Mouse (Mus musculus): ENCODE measurements at regions not wholly inside any gene's neighbourhood (a gene's known extent, or its start where the extent isn't known, plus 50 kb on each side); places are given as distances from the start of the nearest gene placed in this dataset.

DNA sequence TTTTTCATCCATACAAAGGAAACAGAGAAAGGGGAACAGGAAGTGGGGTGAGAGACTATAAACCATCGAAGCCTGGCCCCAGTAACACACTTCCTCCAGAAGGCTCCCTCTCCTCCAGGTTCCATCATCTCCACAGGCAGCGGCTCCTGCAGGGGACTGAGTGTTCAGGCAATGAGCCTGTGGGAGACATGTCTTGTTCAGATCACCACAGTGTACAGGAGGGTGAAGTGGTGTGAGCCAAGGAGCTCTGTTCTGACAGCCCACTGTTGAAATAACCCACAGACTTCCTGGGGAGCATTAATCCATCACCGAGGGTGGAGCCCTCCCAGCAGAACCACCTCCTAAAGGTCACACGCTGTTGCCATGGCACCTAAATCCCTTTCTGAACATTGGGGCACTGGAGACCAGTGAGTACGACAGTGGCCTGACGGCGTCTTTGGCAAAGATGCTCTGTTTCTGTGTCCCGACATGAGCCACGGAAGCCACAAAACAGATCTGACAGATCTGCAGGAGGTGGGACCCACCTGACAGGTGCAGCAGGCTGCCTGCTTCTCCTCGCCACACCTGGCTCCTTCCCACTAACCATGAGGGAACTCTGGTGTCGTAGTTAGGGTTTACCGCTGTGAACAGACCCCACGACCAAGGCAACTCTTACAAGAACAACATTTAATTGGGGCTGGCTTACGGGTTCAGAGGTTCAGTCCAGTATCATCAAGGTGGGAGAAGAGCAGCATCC, 60.9 kb downstream of the Psmg1 start:
- Histone ChIP-seq H3K9ac (ENCODE audit: low read depth, low read length) (no peak overlapping the region), H3K4me2 (ENCODE audit: low read length) (no peak overlapping the region), H3K27ac (ENCODE audit: low read depth, low read length) (no peak overlapping the region), H3K9me3 (ENCODE audit: control insufficient read depth, low read length) (no peaks in the 10 kb centered on the region), H3K4me1 (ENCODE audit: control insufficient read depth, insufficient read depth, low read depth, low read length) (no peaks in the 10 kb centered on the region), H3K36me3 (ENCODE audit: control insufficient read depth, insufficient read depth, low read length) (no peaks in the 10 kb centered on the region), H3K4me3 (ENCODE audit: low read length) (no peak overlapping the region), H3K27me3 (replicated peaks; ENCODE audit: control insufficient read depth, insufficient read depth, low read length) (no peaks in the 10 kb centered on the region)
- 72% methylated on average over 14 of the region's 14 CpGs for WGBS
- no peak for ATAC-seq

DNA sequence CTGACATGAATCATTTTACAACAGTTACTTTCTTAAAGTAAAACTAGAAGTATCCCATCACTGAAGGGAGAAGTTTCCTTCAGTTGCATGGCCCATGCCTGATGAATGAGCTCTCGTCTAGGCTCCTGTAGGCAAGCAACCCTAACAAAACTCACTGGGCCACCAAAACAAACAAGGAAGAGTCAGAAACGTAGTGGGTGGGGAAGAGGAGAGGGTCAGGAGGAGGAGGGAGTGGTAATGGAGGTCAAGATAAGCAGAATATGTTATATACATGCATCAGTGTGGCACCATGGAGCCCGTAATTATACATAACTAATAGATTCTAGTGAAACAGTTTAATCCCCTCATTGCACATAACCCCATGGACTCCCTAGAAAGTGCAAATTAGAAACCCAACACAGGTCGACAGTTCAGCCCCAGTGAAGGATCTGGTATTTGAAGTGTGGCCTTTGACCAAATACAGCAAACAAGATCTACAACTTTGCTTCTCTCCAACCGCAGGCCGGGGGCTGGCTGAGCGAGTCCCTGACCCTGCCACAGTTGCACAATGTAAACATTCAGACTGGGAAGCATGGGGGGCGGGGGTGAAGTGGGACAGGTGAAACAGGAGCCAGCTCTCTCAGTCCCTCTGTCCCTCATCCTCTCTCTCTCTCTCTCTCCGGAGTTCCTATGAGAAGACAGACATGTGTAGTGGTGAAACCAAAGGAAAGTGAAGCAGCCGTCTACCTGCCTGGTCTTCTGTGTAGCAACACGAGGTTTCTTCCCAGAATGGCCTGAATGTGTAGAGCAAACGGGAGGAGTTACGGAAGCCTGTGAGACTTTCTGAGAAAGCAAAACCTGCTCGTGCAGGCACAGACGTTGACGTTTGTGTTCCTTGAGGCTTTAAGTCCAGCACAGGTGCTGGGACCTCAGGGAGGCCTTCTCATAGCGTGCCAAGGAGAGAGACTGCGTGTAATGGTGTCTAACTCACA, 62.2 kb downstream of the Psmg1 start:
- WGBS = 77% methylated on average over 18 of the region's 18 CpGs

DNA sequence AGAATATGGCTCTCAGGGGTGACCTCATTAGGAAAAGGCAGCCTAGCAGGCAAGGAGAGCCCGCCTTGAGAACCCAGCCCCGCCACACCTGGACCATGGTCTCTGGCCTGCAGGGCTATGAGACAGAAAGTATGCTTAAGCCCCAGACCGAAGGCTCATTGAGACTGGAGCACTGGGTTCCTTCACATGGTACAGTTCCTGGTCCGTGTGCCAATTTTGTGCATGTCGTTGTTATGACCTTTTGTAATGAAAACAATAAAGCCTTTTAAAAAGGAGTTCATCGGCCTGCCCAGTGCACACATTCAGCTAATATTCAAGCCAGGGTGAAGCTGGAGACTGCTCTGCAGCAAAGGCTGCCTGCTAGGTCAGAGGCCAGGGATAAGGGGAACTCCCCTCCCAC, 64.2 kb downstream of the Psmg1 start:
- Histone ChIP-seq H3K4me3 (ENCODE audit: low read length) (no peak overlapping the region), H3K9me3 (ENCODE audit: control insufficient read depth, low read length) (no peaks in the 10 kb centered on the region), H3K36me3 (ENCODE audit: control insufficient read depth, insufficient read depth, low read length) (no peaks in the 10 kb centered on the region), H3K9ac (ENCODE audit: low read depth, low read length) (no peak overlapping the region), H3K27me3 (replicated peaks; ENCODE audit: control insufficient read depth, insufficient read depth, low read length) (no peaks in the 10 kb centered on the region), H3K27ac (ENCODE audit: low read depth, low read length) (no peak overlapping the region), H3K4me2 (ENCODE audit: low read length) (no peak overlapping the region), H3K4me1 (ENCODE audit: control insufficient read depth, insufficient read depth, low read depth, low read length) (no peaks in the 10 kb centered on the region)
- WGBS = 79% methylated on average over 6 of the region's 6 CpGs
- ATAC-seq = no peak

More for the DNA sequence above, 62.2 kb downstream of the Psmg1 start:
- H3K27ac ChIP-seq (ENCODE audit: low read depth, low read length) = no peak overlapping the region
- H3K9ac ChIP-seq (ENCODE audit: low read depth, low read length) = no peak overlapping the region
- H3K36me3 ChIP-seq (ENCODE audit: control insufficient read depth, insufficient read depth, low read length) = no peaks in the 10 kb centered on the region
- no peaks in the 10 kb centered on the region for H3K4me1 ChIP-seq (ENCODE audit: control insufficient read depth, insufficient read depth, low read depth, low read length)
- H3K4me3 ChIP-seq (ENCODE audit: low read length) = no peak overlapping the region
- no peak for ATAC-seq
- H3K9me3 ChIP-seq (ENCODE audit: control insufficient read depth, low read length) = no peaks in the 10 kb centered on the region
- no peak overlapping the region for H3K4me2 ChIP-seq (ENCODE audit: low read length)
- no peaks in the 10 kb centered on the region for H3K27me3 ChIP-seq (replicated peaks; ENCODE audit: control insufficient read depth, insufficient read depth, low read length)

DNA sequence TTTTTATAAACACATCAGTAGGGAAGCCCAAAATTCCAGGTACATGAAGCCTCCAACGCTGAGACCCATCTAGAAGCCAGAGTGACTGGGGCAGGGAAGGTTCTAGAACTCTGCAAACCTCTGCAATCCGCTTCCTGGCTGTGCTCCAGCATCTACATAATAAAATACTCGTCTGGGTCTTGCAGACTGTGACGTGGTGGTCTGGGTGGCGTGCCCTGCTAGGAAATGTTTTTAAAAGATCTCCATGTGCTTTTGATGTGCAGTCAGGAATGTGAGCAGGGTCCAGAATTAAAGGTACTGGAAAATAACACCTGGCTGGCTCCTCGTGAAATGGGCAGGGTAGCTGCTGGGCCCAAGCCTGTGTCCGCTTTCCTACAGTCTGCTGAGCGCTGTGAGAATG, 66.0 kb downstream of the Psmg1 start:
- H3K4me1 ChIP-seq (ENCODE audit: control insufficient read depth, insufficient read depth, low read depth, low read length) = no peaks in the 10 kb centered on the region
- H3K9me3 ChIP-seq (ENCODE audit: control insufficient read depth, low read length) = no peaks in the 10 kb centered on the region
- no peak overlapping the region for H3K4me3 ChIP-seq (ENCODE audit: low read length)
- H3K27me3 ChIP-seq (replicated peaks; ENCODE audit: control insufficient read depth, insufficient read depth, low read length) = no peaks in the 10 kb centered on the region
- H3K9ac ChIP-seq (ENCODE audit: low read depth, low read length) = no peak overlapping the region
- ATAC-seq = no peak
- H3K27ac ChIP-seq (ENCODE audit: low read depth, low read length) = no peak overlapping the region
- WGBS = 73% methylated on average over 8 of the region's 8 CpGs
- no peak overlapping the region for H3K4me2 ChIP-seq (ENCODE audit: low read length)
- no peaks in the 10 kb centered on the region for H3K36me3 ChIP-seq (ENCODE audit: control insufficient read depth, insufficient read depth, low read length)

DNA sequence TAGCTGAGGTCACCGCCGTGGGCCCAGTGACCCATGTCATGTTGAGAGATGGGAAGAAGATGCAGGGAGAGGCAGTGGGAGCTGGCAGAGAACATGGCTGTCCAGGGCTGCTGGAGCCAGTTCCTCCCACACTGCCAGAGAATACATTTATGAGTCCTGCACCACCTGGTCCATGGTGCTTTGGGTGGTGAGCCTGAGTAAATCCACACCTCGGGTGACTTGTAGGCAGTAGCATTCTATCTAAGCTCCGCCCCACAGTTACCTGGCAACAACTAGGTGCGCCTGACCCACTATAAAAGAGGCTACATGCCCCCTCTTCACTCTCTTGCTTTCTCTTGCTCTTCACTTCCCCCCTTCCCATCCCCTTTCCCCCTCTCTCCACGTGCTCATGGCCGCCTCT, 66.8 kb downstream of the Psmg1 start:
- H3K9ac ChIP-seq (ENCODE audit: low read depth, low read length) = no peak overlapping the region
- no peaks in the 10 kb centered on the region for H3K9me3 ChIP-seq (ENCODE audit: control insufficient read depth, low read length)
- no peaks in the 10 kb centered on the region for H3K36me3 ChIP-seq (ENCODE audit: control insufficient read depth, insufficient read depth, low read length)
- no peak overlapping the region for H3K27ac ChIP-seq (ENCODE audit: low read depth, low read length)
- 84% methylated on average over 7 of the region's 7 CpGs for WGBS
- no peak for ATAC-seq
- H3K4me1 ChIP-seq (ENCODE audit: control insufficient read depth, insufficient read depth, low read depth, low read length) = no peaks in the 10 kb centered on the region
- no peak overlapping the region for H3K4me3 ChIP-seq (ENCODE audit: low read length)
- H3K4me2 ChIP-seq (ENCODE audit: low read length) = no peak overlapping the region
- no peaks in the 10 kb centered on the region for H3K27me3 ChIP-seq (replicated peaks; ENCODE audit: control insufficient read depth, insufficient read depth, low read length)

DNA sequence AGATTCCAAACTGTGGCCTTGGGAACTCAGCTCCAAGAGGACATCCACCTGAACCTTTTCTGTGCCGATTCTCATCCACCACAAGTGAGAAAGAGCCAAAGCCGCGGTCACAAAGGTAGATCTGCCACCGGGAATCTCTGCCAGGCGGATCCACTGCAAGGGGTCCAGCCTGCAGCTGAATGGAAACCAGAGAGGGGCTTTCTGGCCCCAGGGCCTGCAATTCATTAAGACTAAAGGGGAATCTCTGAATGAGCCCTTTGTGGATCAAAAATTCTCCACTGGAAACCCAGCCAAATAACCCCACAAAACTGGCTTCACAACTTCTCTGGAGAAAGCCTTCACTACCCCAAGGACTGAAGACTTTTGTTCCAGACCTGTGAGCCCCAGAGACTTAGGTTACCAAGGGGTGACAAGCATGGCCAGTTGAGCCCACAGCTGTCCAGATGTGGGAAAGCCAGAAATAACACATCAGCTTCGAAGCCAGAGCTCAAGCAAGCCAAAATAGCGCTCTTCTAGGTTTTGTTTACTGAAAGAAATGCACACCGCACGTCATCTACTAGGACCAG, 68.3 kb downstream of the Psmg1 start:
- no peaks in the 10 kb centered on the region for H3K36me3 ChIP-seq (ENCODE audit: control insufficient read depth, insufficient read depth, low read length)
- H3K27ac ChIP-seq (ENCODE audit: low read depth, low read length) = no peak overlapping the region
- no peak for ATAC-seq
- no peak overlapping the region for H3K4me3 ChIP-seq (ENCODE audit: low read length)
- H3K9ac ChIP-seq (ENCODE audit: low read depth, low read length) = no peak overlapping the region
- no peaks in the 10 kb centered on the region for H3K9me3 ChIP-seq (ENCODE audit: control insufficient read depth, low read length)
- no peaks in the 10 kb centered on the region for H3K4me1 ChIP-seq (ENCODE audit: control insufficient read depth, insufficient read depth, low read depth, low read length)
- WGBS = 75% methylated on average over 9 of the region's 9 CpGs
- H3K27me3 ChIP-seq (replicated peaks; ENCODE audit: control insufficient read depth, insufficient read depth, low read length) = no peaks in the 10 kb centered on the region
- no peak overlapping the region for H3K4me2 ChIP-seq (ENCODE audit: low read length)

DNA sequence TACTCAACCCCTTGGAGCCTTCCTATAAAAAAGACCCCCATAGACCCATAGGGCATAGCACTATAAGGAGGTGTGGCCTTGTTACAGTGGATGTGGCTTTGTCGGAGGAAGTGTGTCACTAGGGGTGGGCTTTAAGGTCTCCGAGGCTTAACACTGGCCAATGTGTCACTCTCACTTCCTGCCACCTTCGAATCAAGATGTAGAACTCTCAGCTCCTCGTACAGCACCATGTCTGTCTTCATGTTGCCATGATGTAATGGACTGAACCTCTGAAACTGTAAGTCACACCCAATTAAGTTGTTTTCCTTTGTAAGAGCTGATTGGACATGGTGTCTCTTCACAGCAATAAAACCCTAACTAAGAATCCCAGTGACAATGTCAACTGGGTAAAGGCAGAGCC, 69.6 kb downstream of the Psmg1 start:
- WGBS = 79% methylated on average over 4 of the region's 4 CpGs
- Histone ChIP-seq H3K9ac (ENCODE audit: low read depth, low read length) (no peak overlapping the region), H3K36me3 (ENCODE audit: control insufficient read depth, insufficient read depth, low read length) (no peaks in the 10 kb centered on the region), H3K27ac (ENCODE audit: low read depth, low read length) (no peak overlapping the region), H3K4me3 (ENCODE audit: low read length) (no peak overlapping the region), H3K4me1 (ENCODE audit: control insufficient read depth, insufficient read depth, low read depth, low read length) (no peaks in the 10 kb centered on the region), H3K4me2 (ENCODE audit: low read length) (no peak overlapping the region), H3K27me3 (replicated peaks; ENCODE audit: control insufficient read depth, insufficient read depth, low read length) (no peaks in the 10 kb centered on the region), H3K9me3 (ENCODE audit: control insufficient read depth, low read length) (no peaks in the 10 kb centered on the region)
- ATAC-seq = no peak

DNA sequence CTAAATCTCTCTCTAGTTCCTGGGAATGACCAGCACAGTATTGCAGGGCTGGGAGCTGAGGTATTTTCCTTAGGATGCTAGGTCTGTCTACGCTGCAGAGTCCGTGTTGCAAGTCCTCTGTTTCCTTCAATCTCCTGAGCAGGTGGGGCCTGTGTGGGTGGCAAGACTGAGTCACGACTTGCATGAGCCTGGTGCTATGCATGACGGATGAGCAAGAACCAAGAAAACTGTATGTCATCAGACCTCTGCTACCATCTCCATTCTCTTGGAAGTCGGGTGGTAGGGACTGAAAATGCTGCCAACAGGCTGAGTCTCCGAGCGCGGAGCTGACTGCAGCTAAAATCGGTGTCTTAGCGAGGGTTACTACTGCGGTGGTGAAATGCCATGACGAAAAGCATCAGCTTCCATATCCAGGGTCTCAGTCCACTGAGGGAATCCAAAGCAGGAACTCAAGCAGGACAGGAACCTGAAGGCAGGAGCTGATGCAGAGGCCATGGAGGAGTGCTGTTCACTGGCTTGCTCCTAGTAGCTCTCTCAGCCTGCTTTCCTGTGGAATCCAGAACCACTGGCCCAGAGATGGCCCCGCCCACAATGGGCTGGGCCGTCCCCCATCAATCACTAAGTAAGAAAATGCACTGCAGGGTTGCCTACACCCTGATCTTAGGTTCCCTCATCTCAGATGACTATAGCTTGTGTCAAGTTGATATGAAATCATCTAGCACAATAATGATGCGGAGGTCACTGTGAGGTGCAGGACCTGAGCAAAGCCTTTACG, 71.9 kb downstream of the Psmg1 start:
- 95% methylated on average over 16 of the region's 16 CpGs for WGBS
- no peak for ATAC-seq
- no peaks in the 10 kb centered on the region for H3K36me3 ChIP-seq (ENCODE audit: control insufficient read depth, insufficient read depth, low read length)
- no peaks in the 10 kb centered on the region for H3K9me3 ChIP-seq (ENCODE audit: control insufficient read depth, low read length)
- H3K27ac ChIP-seq (ENCODE audit: low read depth, low read length) = no peak overlapping the region
- H3K4me2 ChIP-seq (ENCODE audit: low read length) = no peak overlapping the region
- H3K27me3 ChIP-seq (replicated peaks; ENCODE audit: control insufficient read depth, insufficient read depth, low read length) = no peaks in the 10 kb centered on the region
- no peaks in the 10 kb centered on the region for H3K4me1 ChIP-seq (ENCODE audit: control insufficient read depth, insufficient read depth, low read depth, low read length)
- H3K9ac ChIP-seq (ENCODE audit: low read depth, low read length) = no peak overlapping the region
- no peak overlapping the region for H3K4me3 ChIP-seq (ENCODE audit: low read length)

All from hindbrain, embryonic 16.5 days (tissue).